Mouse (Mus musculus): ENCODE data around the gene Rasgrp2. TPM values are rescaled to one million over a fixed set of nuclear protein-coding genes. Genes with fewer than 3 reads are reported as not detected.

Rasgrp2 gene
- 4.1 TPM for polyA plus RNA-seq (2014; fragmentation: Illumina TruSeq; extraction: RNeasy Lipid Tissue Mini Kit (QIAGEN cat#74804); ENCODE audit: low read depth, low replicate concordance)

DNA sequence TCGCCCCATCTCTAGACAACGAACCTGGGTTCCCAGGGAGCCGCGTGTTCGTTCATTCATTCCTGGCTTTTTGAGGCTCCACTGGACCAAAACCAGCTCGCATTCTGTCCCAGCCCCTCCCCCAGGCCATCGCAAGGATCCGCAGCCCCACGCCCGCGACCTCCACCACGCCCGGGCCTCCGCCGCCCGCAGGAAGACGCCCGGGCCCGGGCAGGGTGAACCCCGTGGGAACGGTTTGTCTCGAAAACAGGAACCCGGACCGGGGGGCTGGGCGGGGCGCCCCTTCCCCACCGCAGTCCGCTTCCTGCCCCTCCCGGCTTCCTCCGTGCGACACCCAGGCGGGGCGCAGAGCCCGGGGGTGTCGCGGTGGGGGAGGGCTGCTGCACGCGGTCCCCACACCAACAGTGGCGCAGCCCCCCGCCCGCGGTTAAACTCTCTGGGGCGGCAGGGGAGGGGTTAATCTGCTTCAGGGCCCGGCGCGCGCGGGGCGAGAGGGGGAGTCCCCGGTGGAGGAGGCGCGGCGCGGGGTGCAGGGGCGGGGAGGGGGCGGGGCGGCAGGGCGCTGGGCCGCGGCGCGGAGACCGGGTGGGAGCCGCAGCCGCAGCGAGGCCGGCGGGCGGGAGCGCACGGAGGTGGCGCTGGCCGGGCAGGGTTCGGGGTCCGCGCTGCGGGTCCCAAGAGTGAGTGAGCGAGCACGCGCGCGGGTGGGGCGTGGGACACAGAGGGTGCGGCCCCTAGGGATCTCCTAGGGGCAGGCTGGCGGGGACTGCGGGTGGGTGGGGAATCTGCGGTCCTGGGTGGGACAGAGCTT lies at the start of gene Rasgrp2:
Rasgrp2 (plus strand) TSS at position 56 of the 811 bp plus-strand sequence.

DNA sequence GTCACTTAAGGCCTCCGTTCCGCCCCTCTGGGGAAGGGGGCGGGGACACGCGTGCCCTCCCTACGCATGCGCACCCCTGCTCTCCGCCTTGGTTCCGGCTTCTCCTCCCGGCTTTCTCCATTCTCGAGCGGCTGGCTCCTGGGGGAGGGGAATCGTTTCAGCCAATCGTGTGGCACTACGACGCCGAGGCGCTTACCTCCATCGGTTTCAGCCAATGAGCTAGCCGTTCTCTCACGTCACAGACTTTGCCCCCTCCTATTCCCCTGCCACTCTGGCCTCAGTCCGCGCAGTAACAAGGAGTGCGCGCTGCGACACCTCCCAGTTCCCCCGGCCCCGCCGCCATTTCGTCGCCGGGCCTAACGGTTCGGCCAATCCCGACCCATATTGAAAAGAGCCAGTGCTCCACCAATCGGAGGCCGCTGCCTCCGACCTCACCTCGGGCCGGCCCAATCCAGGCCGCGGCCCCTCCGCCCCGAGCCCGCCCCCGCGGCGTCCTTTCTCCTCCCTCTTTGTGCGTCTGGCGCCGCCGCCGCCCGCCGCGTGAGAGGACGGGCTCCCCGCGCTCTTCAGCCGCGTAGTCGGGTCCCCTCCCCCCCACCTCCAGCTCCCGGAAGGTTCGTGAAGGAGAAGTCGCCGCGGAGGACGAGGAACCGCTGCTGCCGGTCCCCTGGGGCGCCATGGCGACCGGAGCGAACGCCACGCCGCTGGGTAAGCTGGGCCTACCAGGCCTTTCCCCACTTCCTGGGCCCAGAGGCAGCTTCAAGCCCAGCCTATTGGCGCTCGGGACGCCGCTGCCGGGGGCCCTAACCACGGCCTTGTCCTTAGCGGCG lies 35.5 kb upstream of the Rasgrp2 start, which contains the start of gene Sf1:
Sf1 (plus strand) TSS at position 280 of the 830 bp plus-strand sequence.

DNA sequence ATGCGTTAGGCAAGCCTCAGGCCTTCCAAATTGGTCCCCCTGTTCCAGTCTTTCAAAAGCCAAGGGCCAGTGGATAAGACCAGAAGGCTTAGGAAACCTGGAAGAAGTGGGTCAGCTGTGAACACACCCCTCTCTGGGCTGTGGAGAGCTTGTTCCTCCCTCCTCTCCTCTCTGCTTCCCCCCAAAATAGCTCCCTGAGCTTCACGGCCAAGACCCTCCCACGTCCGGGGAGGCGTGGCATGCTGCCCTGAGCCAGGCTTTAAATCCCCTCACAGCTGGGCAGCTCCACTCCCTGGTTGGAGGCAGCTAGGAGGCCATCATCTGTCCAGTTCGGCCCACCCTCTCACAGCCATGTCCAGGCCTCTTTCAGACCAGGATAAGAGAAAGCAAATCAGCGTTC lies 15.0 kb upstream of the Rasgrp2 start, which contains the start of gene Pygm:
Pygm (plus strand) TSS at position 272 of the 400 bp plus-strand sequence.

DNA sequence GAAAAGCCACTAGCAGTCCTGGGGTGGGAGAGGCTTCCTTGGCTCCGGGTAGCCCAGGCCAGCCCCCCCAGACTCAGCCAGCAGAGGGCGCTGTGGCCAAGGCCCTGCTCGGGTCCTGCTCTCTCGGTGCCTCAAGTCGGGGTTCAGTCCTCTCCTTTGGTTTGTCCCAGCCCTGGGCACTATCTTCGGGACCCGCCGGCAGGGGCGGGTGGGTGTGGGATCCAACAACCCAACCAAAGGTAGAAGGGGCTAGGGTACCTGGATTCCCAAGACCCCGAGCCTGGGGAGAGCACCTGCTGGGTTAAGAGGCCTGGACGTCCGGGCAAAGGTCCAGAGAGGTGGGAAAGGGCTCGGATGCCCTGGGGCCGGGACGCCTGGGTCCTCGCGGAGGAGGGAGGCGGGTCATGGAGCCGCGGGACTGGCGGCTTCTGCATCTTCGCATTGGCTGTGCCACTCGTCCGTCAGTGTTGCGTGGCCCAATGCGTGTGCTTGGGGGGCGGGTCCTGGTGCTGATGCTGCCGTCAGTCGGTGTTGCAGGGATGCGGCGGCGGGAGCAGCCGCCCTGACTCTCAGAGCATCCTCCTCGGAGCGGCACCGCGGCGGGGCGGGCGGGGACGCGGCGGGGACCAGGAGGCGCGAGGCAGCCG lies 19.2 kb downstream of the Rasgrp2 start, which contains the start of gene Nrxn2:
Nrxn2 (plus strand) TSS at position 499 of the 647 bp plus-strand sequence.

Other genes starting within 250 kb of the Rasgrp2 start
- gene Majin, start 215.0 kb upstream of the Rasgrp2 start, polyA plus RNA-seq (2014; fragmentation: Illumina TruSeq; extraction: RNeasy Lipid Tissue Mini Kit (QIAGEN cat#74804); ENCODE audit: low read depth, low replicate concordance) = not detected
- not detected for gene Gpha2, start 173.0 kb upstream of the Rasgrp2 start, polyA plus RNA-seq (2014; fragmentation: Illumina TruSeq; extraction: RNeasy Lipid Tissue Mini Kit (QIAGEN cat#74804); ENCODE audit: low read depth, low replicate concordance)
- 3.4 TPM for gene Ppp2r5b, start 163.5 kb upstream of the Rasgrp2 start, polyA plus RNA-seq (2014; fragmentation: Illumina TruSeq; extraction: RNeasy Lipid Tissue Mini Kit (QIAGEN cat#74804); ENCODE audit: low read depth, low replicate concordance)
- not detected for gene Atg2a, start 157.7 kb upstream of the Rasgrp2 start, polyA plus RNA-seq (2014; fragmentation: Illumina TruSeq; extraction: RNeasy Lipid Tissue Mini Kit (QIAGEN cat#74804); ENCODE audit: low read depth, low replicate concordance)
- 14.9 TPM for gene Ehd1, start 122.6 kb upstream of the Rasgrp2 start, polyA plus RNA-seq (2014; fragmentation: Illumina TruSeq; extraction: RNeasy Lipid Tissue Mini Kit (QIAGEN cat#74804); ENCODE audit: low read depth, low replicate concordance)
- gene Cdc42bpg, start 92.9 kb upstream of the Rasgrp2 start, polyA plus RNA-seq (2014; fragmentation: Illumina TruSeq; extraction: RNeasy Lipid Tissue Mini Kit (QIAGEN cat#74804); ENCODE audit: low read depth, low replicate concordance) = 2.4 TPM
- 8.8 TPM for gene Men1, start 64.4 kb upstream of the Rasgrp2 start, polyA plus RNA-seq (2014; fragmentation: Illumina TruSeq; extraction: RNeasy Lipid Tissue Mini Kit (QIAGEN cat#74804); ENCODE audit: low read depth, low replicate concordance)
- 6.2 TPM for gene Map4k2, start 58.2 kb upstream of the Rasgrp2 start, polyA plus RNA-seq (2014; fragmentation: Illumina TruSeq; extraction: RNeasy Lipid Tissue Mini Kit (QIAGEN cat#74804); ENCODE audit: low read depth, low replicate concordance)
- 125 TPM for gene Sf1, start 35.6 kb upstream of the Rasgrp2 start, polyA plus RNA-seq (2014; fragmentation: Illumina TruSeq; extraction: RNeasy Lipid Tissue Mini Kit (QIAGEN cat#74804); ENCODE audit: low read depth, low replicate concordance)
- gene Pygm, start 14.9 kb upstream of the Rasgrp2 start, polyA plus RNA-seq (2014; fragmentation: Illumina TruSeq; extraction: RNeasy Lipid Tissue Mini Kit (QIAGEN cat#74804); ENCODE audit: low read depth, low replicate concordance) = 47.0 TPM
- 0.17 TPM for gene Nrxn2, start 19.4 kb downstream of the Rasgrp2 start, polyA plus RNA-seq (2014; fragmentation: Illumina TruSeq; extraction: RNeasy Lipid Tissue Mini Kit (QIAGEN cat#74804); ENCODE audit: low read depth, low replicate concordance)
- not detected for gene Slc22a12, start 143.7 kb downstream of the Rasgrp2 start, polyA plus RNA-seq (2014; fragmentation: Illumina TruSeq; extraction: RNeasy Lipid Tissue Mini Kit (QIAGEN cat#74804); ENCODE audit: low read depth, low replicate concordance)

Measured in adrenal gland, adult 10 weeks (tissue).